Mouse (Mus musculus) kidney, adult 8-10 months (tissue): Measurements from ENCODE around the gene Ift27.

Experiments
- DNase-seq, 2 experiments: peaks; one replicate each; pipeline ENCODE4 v3.0.0; 2022

Ift27 gene

DNA sequence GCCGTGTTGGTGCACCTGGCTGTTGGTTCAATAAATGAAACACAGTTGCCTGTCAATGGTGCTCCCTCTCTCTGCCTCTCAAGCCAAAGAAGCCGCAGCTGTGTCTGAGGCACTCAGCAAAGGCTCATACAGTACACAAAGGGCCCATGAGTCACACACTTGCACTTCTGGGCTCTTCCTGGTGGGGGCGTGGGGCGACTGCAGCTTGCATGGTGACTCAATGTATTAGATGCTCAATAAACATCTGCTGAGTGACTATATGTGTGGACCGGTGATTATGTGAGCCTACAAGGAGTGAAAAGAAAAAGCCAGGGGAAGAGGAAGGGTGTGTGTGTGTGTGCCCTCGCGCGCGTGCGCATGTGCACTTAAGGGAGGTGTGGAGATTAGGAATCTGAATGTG lies 2.3 kb downstream of the Ift27 start:
- no peak for DNase-seq

DNA sequence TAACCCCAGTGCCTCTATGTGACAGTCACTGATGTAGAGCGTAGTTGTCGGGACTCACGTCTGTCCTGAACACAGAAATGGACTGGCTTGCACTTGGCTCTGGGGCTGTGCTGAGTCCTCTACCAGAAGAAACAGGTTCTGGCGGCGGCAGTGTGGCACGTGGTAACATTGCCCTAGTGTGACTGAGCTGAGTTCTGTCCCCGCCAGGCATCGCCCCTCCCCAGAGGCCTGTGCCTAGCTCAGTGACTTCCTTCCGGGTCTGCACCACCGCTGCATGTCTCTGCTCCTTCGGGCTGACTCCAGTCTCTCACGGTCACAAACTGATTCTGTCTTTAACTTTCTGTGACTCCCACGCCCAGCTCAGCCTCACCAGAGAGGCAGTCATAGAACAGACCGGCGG lies 3.2 kb downstream of the Ift27 start:
- DNase-seq = no peak

GRCm38 (mm10) chr15:78169566-78169965 lies 4.3 kb downstream of the Ift27 start:
- DNase-seq = no peak

DNA sequence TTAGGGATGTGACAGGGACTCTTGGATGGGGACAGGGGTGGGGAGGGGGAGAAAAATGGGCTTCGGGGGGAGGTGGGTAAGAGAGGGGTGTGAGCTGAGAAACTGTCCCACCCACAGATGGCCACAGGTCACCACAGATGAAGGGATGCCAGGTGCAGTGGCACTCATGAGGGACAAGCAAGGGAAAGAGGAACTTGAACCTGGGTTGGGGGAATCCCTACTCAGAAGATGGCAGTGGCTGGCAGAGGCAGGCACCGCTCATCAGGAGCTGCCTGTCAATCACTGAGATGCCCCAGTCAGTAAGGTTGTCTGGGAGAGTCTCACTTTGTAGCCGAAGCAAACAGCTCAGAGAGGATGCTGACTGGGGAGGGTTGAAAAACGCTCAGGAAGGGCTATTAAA lies 8.6 kb downstream of the Ift27 start:
- DNase-seq = no peak

- DNase-seq = no peak
These were observed 9.4 kb downstream of the Ift27 start for GRCm38 (mm10) chr15:78164466-78164865.

- DNase-seq = no peak
These were observed 12.0 kb downstream of the Ift27 start for GRCm38 (mm10) chr15:78161946-78162345.

DNA sequence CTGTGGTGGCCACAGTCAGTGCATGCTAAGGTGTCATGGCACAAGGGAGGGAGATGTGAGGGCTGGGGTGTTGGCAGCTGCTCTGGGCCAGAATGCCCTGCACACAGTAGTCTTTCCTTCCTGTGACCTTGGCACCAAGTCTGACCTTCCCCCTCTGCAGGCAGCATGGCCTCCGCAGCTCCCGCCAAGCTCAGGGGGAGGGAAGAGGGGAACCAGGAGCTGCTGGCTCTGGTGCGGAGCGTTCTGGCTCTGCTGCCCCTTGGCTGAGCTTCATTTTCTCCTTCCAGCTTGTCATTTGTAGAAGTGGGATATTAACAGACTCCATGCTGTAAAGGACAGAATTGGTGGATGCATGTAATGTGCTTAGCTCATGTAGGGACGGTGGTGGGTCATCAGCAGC lies 15.6 kb downstream of the Ift27 start:
- no peak for DNase-seq

GRCm38 (mm10) chr15:78157824-78158223 lies 16.1 kb downstream of the Ift27 start:
- DNase-seq = no peak

DNA sequence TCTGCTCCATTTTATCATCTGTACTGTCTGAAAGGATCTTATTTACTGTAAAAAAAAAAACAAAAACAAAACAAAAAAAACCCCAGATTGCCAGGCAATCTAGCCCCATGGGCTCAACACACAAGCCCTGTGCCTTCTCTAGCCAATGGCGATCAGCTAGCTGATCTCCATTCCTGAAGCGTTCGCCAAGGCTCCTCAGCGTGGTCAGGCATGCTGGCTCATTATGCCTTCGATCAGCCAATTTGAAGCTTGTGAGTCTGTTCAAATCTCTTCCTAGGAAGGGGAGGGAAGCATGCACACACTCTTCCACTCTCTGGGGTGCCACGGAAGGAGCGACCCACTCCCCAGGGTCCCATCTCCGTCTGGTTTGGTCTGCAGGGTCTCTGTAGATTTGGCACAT lies 16.6 kb downstream of the Ift27 start:
- DNase-seq = no peak

GRCm38 (mm10) chr15:78155421-78155820 lies 18.5 kb downstream of the Ift27 start:
- no peak for DNase-seq

DNA sequence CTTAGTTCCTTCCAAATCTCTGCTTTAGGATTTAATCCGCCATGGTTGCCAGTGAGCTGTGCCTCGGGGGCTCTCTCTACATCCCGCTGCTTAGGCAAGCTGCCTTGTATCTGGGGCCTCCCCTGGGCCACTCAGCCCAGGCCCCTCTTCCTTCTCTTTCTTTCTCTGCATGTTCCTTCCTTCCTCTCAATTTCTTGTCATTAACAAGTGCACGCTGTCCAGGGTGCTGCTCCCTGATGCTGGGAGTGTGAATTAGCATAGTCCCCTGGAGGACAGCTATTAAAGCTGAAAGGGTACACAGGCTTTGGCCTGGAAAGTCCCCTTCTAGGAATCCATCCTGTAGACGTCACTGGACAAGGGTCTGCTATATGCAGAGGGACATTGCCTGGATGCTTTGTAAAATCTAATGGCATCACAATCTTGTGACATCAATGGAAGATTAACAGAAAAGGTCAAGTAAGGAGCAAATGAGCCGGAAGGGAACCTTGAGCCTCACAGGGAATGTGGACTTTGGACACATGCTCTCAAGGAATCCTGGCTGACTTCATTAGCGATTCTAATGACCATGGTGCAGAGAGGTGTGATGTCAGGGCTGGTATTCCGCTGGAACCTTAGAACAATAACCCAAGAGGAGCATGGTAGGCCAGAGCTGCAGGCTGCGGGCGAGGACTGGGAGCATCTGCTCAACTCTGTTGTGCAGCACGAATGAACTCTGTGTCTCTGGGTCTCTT lies 20.7 kb downstream of the Ift27 start:
- DNase-seq = peak; percentile 67 to 80

DNA sequence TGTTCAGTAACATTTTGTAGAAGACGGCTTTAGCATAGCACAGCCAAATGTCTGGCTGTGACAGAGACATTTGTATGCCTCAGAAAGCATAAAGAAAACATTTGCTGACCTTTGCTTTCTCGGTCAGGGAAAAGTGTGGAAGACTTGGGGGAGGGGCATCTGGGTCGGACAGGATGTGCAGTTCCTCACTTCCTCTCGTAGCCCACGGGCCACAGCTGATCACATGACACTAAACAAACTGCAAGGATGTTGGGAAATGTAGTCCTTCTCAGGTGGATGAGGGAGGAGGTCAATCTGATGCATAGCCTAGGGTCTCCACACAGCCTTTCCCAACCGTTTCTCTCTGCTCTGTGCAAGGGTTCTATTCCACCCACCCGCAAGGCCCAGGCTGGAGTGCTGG lies 25.3 kb downstream of the Ift27 start:
- DNase-seq = no peak

DNA sequence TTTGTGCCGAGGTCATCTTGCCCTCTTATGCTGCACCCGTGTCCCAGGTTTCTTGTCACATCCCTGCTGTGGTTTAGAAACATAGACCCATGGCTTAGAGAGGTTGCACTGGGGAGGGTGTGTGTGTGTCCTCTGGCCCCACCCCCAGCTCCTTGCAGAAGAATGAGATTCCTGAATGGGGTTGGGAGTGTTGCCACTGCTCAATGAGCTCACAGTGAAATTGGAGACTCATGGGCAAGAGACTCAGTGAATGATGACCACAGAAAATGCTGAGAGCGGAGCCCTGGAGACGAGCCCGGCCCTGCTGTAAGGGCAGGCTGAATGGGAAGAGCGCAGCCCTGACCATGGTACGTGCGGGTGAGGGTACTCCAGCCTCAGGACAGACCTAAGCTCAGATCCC lies 33.7 kb downstream of the Ift27 start:
- no peak for DNase-seq

GRCm38 (mm10) chr15:78134606-78135005 lies 39.3 kb downstream of the Ift27 start:
- no peak for DNase-seq

DNA sequence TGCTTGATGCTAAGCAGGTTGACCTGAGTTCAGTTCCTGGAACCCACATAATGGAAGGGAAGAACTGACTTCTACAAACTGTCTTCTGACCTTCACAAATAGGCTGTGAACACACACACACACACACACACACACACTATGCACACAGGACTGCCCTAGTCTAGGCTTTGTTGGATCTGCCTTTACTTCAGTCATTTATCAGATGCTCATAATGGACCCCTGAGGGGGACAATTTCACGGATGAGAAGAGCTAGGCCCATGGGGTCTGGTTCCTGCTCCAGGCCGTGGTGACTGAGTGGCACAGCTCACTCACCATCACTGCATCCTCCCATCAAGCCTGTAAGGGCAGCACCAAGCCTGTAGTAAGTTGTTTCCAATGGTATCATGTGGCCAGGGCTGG lies 40.5 kb downstream of the Ift27 start:
- no peak for DNase-seq

DNA sequence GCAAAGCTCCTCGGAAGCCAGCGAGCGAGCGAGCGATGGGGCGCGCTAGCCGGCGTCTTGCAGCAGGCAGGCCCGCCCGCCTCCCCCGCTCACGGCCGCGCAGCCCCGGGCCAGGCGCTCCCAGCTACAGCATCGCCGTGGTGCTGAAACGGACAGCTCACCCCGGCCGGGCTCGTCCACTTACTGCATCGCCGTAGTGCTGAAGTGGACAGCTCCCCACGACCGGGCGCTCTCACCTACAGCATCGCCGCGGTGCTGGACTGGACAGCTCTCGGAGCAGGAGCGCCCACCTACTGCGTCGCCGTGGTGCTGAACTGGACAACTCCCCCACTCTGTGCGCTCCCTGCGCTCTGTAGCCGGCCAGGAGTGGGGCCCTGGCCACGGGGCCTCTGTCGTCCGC lies 54.2 kb downstream of the Ift27 start, which contains the start of gene Cacng2:
Cacng2 (minus strand) TSS at position 325 of the 400 bp plus-strand sequence.
- DNase-seq = peak; percentile 94 to 97

DNA sequence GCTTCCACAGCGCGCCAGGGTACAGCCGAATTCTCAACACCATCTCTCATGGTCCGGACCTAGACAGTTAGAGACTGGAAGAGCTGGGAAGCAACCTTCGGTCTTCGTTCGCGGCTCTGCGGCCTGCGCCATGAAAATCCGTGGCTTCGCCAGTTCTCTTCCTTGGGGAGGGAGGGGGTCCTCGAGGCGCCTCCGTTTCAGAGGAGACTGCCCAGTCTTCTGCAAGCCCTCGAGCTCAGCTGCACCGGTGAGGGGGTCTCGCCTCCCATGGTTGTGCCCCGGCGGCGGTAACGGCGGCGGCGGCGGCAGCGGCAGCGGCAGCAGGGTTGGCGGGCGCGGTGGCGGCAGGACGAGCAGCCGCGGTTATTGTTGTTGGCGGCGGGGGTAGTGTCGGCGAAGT lies 54.7 kb downstream of the Ift27 start:
- DNase-seq = no peak

- DNase-seq = no peak
These were observed 55.5 kb downstream of the Ift27 start for GRCm38 (mm10) chr15:78118275-78118995.

- DNase-seq = no peak
These were observed 56.2 kb downstream of the Ift27 start for GRCm38 (mm10) chr15:78117731-78118130.

GRCm38 (mm10) chr15:78116936-78117335 lies 57.0 kb downstream of the Ift27 start:
- DNase-seq = no peak

DNA sequence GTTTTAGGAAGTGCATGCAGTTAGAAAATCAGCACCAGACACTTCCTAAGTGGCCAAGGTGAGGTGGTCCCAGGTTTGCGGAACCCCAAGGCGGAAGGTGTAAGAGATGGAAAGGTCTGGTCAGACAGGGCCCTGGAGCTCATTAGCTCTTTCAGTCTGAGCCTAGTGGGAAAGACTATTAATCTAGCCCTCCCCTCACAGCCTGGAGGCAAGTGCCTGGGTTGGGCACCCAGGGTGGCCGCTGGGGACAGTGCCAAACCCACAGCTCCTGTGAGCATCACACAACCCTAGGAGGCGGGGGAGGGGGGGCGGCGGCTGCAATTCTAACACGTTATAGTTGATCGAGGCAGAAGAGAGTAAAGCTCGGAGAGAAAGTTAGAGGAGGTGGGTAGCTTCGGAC lies 57.7 kb downstream of the Ift27 start:
- no peak for DNase-seq
